Mouse (Mus musculus): ENCODE data around the gene Psmb10. TPM values are rescaled to one million over a fixed set of nuclear protein-coding genes. Genes with fewer than 3 reads are reported as not detected.

Psmb10 gene
- total RNA-seq, 2 experiments from 2014 or later, result 63.6 to 185 TPM

DNA sequence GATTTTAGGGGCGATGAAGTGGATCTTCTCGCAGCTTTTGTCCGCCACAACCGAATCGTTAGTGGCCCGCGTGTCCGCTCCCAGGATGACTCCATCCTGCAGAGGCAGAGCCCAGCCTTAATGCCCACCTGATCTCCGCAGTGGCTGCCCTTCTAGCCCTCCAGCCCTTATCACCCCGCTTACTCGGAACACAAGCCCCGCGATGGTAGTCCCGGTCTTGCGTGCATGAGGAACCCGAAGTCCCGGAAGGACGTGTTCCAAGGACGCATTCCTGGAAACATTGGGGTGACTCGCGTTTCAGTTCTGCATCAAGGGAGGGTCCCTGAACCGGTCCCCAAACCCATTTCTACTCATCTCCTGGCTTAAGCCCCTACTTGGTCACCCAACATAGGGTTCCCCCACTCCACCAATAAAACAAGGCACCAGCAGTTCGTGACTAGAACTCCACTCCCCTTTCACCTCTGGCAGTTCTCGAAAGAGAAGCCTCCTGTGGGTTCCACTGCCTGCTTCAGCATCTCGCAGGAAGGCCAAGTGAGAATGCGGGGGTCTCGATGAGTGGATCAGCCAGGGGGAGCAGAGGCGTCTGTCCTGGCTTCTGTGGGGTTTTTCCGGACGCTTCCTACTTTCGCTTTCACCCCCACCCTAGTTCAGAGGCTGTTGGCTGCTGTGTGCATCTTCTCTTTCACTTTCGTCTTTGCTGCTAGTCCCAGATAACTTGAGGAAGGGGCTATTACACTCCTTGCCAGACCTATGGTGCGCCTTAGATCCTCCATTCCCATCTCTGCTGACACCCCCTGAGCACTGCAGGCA is 543 bp downstream of the Psmb10 start:
- peak; percentile 59 for ATAC-seq (ENCODE audit: poor library complexity, severe bottlenecking)

- peak; percentile 90 for ATAC-seq (ENCODE audit: poor library complexity, severe bottlenecking)
These were observed 1.3 kb downstream of the Psmb10 start for GRCm38 (mm10) chr8:105936866-105937475.

GRCm38 (mm10) chr8:105935863-105936603 is 2.2 kb downstream of the Psmb10 start:
- no peak for ATAC-seq (ENCODE audit: poor library complexity, severe bottlenecking)

GRCm38 (mm10) chr8:105935105-105935504 is 3.1 kb downstream of the Psmb10 start:
- no peak for ATAC-seq (ENCODE audit: poor library complexity, severe bottlenecking)

GRCm38 (mm10) chr8:105933762-105934161 is 4.5 kb downstream of the Psmb10 start, which contains the start of gene Ctrl:
TSS of gene Ctrl (minus strand) at chr8:105933862.
- no peak for ATAC-seq (ENCODE audit: poor library complexity, severe bottlenecking)

- no peak for ATAC-seq (ENCODE audit: poor library complexity, severe bottlenecking)
These were observed 5.7 kb downstream of the Psmb10 start for GRCm38 (mm10) chr8:105932525-105932924.

GRCm38 (mm10) chr8:105931271-105931670 is 7.0 kb downstream of the Psmb10 start:
- ATAC-seq (ENCODE audit: poor library complexity, severe bottlenecking), result no peak

- ATAC-seq (ENCODE audit: poor library complexity, severe bottlenecking), result peak; percentile 94
These were observed 7.6 kb downstream of the Psmb10 start for GRCm38 (mm10) chr8:105930602-105931001.

GRCm38 (mm10) chr8:105925123-105925522 is 13.1 kb downstream of the Psmb10 start:
- ATAC-seq (ENCODE audit: poor library complexity, severe bottlenecking), result no peak

- no peak for ATAC-seq (ENCODE audit: poor library complexity, severe bottlenecking)
These were observed 18.9 kb downstream of the Psmb10 start for GRCm38 (mm10) chr8:105919390-105919789.

DNA sequence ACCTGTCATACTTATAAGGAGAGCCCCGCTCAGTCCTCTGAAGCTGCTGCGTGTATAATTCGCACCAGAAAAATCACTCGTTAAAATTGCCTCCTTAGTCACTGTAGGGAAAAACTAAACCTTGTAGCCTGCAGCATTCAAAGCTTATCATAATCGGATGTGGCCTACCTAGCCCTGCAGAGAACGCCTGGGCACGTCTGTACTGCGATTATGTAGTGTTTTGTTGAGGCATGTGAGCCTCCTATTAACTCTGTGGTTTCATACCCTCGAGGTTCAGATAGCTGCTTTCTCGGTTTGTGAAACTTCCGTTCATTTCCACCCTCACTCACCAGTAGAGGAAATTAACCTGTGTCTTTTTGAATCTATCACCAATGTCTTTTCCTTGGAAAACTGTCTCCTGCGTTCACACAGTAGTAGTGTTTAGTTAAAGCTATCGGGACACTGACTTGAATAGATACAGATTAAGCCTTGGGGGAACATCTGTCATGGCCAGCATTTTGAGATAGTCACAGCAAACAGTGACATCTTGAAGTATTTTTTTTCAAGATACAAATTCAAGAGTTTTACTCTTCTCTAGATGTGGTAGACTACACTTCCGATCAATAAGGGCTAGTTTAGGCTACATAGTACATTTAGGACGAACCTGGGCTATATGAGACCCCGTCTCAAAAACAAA is 37.2 kb downstream of the Psmb10 start:
- peak; percentile 41 for ATAC-seq (ENCODE audit: poor library complexity, severe bottlenecking)

DNA sequence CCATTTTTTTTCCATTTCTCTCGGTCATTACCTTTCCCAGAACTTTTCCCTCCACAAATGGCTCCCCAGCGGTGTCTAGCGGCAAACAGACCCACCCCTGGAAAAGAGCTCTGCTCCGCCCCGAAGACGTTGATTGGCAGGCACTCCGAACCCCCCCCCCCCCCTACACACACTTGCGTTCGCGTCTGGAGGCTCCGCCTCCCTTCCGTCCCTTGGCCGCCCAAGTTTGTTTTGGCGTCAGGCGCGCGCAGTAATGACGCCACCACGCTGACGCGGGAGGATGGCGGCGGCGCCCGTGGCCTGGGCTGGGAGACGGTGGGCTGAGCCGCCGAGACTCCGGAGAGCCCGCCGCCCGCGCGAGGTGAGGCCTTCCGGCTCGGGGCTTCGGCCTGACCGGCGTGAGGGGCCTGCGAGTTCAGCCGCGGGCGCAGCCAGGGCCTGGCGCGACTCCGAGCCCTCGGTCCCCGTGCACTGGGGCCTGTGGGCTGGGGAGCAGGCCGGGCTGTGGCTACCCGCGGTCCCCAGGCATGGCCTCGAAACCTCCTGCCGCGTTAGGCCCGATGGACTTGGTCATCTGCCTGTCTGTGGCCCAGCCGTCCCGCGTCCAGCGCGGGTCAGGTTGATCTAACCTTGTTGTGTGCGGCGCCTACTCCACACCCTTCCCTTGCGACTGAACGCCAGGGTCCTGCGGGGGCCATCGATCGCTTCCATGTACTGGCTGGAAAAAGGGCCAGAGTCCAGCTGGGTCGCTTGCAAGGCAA is 37.9 kb downstream of the Psmb10 start, which contains the start of gene Pskh1:
Pskh1 (plus strand) TSS at position 262 of the 761 bp plus-strand sequence.
- ATAC-seq (ENCODE audit: poor library complexity, severe bottlenecking), result peak; percentile 98

GRCm38 (mm10) chr8:105897801-105898480 is 40.3 kb downstream of the Psmb10 start:
- ATAC-seq (ENCODE audit: poor library complexity, severe bottlenecking), result no peak

DNA sequence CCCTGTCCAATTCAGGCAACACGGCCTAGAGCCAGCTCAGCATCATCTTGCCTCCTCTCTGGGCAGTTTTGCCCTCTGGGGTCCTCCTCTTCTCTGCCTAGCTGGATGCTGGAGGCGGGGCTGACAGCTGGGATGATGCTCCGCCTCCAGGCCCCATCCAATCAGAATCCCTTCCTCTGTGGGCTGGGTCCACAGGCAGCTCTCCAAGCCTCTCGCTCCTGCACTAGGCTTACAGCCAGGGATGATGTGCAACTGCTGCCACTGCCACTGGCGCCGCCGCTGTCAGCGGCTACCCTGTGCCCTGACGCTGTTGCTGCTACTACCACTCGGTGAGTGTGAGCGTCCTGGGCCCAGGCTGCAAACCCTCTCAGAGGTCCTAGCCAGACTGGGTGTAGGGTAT is 44.9 kb downstream of the Psmb10 start, which contains the start of gene Nrn1l:
Nrn1l (plus strand) TSS at position 229 of the 400 bp plus-strand sequence.
- ATAC-seq (ENCODE audit: poor library complexity, severe bottlenecking), result no peak

- no peak for ATAC-seq (ENCODE audit: poor library complexity, severe bottlenecking)
These were observed 45.8 kb downstream of the Psmb10 start for GRCm38 (mm10) chr8:105892432-105892831.

DNA sequence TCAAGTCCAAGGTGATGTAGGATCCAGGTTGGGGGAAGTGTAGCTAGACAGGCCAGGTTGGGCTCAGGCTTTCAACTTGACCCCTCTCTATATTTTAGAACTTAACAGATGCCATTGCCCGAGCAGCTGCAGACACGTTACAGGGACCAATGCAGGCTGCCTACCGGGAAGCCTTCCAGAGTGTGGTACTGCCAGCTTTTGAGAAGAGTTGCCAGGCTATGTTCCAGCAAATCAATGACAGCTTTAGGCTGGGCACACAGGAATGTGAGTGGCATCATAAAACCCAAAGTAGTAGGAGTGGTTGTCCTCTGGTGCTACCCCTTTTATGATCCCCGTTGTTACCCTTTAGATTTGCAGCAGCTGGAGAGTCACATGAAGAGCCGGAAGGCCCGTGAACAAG is 47.4 kb downstream of the Psmb10 start:
- ATAC-seq (ENCODE audit: poor library complexity, severe bottlenecking), result no peak

- ATAC-seq (ENCODE audit: poor library complexity, severe bottlenecking), result no peak
These were observed 48.3 kb downstream of the Psmb10 start for GRCm38 (mm10) chr8:105889756-105890465.

Data from megakaryocyte, adult 5-6 weeks (primary cell).